Mouse (Mus musculus) T-helper 17 cell (primary cell): Measurements from ENCODE around the gene 2610044O15Rik8.
"Not testable (repeated sequence)": the region's sequence is repeated elsewhere in the genome, so short reads cannot be mapped to it uniquely, and the experiment has no call there.

Source experiments
- in situ Hi-C, 2 experiments: fragments of 300-600 bp; cut with MboI, MseI; formaldehyde crosslinking; loops; 1 replicate in 1 of 2; 2 replicates in 1 of 2; pipeline ENCODE4 v1.15.1; 2025; ENCODE audit warnings: high pct_unique_total_duplicates in 2 of 2

2610044O15Rik8 gene

DNA sequence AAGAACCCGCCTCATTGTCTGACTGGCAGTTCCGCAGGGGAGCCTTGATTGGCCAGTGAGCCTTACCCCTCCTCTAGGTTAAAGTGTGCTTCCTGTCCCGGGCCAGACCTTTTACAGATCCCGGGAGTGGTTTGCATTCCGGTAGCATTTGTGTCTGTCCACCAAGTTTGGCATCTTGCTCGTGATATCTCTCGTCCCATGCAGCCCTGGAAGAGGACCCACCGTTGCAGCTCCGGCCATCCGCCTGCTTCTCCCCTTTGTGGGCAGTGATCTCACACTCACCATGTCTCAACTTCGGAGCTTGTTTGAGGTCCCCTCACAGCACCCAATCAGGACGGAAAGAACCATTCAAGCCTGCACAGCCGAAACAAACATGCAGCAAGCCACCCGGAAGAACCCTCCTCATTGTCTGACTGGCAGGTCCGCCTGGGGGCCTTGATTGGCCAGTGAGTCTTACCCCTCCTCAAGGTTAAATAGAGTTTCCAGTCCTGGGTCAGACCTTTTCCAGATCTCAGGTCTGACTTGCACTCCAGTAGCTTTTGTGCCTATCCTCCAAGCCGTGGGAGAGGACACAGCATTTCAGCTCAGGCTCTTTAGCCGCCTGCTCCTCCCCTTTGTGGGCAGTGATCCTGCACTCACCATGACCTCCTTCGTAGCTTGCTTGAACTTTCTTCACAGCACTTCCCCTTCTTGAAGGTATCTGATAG, at the start of gene 2610044O15Rik8:
Gene 2610044O15Rik8, minus strand, starts transcription at position 380 of the 707 bp plus-strand sequence.
- in situ Hi-C loops = no loop called here

DNA sequence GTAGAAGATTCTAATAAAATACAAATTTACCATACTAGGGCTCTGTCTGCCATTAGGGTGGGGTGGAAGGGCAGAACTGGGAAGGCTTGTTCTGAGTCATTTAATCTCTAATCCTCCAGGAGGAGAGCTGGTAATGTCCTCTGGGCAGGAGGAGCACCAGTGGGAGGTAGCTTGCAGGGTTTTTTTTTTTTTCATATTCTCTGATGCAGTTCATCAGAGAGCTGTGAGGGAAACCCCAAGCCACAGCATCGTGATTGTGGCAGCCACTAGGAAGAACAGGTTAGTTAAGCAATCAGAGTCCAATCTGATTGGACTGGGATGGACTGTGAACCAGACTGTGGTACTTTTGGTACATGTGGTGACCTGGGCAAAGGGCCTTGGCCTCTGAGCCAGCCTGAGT, 31.7 kb upstream of the 2610044O15Rik8 start:
- in situ Hi-C loops = no loop called here

DNA sequence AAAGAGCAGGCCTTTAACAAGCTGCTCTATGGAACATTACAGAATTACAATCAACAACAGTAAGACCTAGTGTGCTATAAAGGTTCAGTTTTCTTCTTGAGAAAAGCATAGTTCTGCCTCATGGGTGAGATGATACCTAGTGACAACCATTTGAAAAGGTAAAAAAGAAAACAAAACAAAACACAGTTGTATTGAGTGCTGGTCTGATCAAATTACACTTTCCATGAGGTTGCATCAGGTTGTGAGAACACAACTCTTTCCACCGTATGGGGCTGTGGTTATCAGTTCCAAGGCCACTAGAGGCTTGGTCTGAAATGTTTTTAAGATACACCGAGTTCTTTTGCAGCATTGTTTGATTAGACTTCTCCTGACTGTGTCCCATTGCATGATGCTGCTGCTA, 30.1 kb upstream of the 2610044O15Rik8 start:
- in situ Hi-C loops = no loop called here

GRCm38 (mm10) chr8:129263211-129263927, 29.2 kb upstream of the 2610044O15Rik8 start:
- in situ Hi-C loops = not testable (repeated sequence)

DNA sequence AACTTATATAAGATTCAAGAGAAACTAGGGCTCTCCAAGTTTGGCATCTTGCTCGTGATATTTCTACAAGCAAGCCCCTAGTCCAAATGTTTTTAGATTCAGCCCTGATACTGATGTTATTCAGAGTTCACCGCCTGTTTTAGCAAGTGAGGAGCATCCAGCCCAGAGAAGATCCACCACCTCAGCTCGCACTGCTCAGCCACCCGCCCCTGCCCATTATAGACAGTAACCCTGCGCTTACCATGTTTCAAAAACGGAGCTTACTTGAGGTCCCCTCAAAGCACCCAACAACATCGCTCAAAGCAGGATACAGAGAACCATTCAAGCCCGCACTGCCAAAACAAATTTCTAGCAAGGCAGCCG, 561 bp downstream of the 2610044O15Rik8 start:
- in situ Hi-C loops = no loop called here
